Comparison of ENCODE assay signal across 17 mouse cellular contexts in the genomic region with DNA sequence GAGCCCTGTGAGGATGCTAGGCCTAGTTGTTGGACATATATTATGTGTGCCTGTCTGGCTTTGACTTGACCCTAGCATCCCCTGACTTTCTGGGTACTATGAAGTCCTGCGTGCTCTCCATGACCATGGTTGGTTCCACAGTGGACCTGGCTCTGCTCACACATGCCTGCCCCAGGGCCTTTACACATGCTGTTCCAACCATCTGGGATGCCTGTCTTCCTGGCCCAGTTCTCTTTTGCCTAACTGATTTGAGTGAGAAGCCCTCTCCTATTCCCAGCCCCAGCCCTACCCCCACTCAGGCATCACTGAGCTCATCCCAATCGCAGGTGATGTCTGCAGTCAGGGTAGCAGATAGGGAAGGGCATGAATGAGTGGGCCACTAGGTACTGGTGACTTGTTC. TPM values are rescaled to one million over a fixed set of nuclear protein-coding genes. Genes with fewer than 3 reads are reported as not detected.
"Had no signal": no experiment of that assay in that cellular context is flagged by ENCODE, and none has a peak within 500 bp of the region (broad histone marks: within the 10 kb centered on the region; RNA-seq: fewer than 3 reads in every experiment).

No protein-coding gene starts in this region.

- H3K4me2 ChIP-seq: limb, embryonic 12.5 days; liver, embryonic 13.5 days; lung, embryonic 15.5 days; midbrain, embryonic 13.5 days had no signal

- H3K36me3 ChIP-seq: limb, embryonic 12.5 days; liver, embryonic 13.5 days; lung, embryonic 15.5 days; midbrain, embryonic 13.5 days had no signal

- ATAC-seq: liver, postnatal 0 days; midbrain, embryonic 13.5 days had no signal

- H3K9ac ChIP-seq: liver, embryonic 13.5 days; liver, postnatal 0 days; lung, embryonic 15.5 days; midbrain, embryonic 13.5 days had no signal

- H3K4me3 ChIP-seq: limb, embryonic 12.5 days; liver, embryonic 13.5 days; lung, embryonic 15.5 days; megakaryocyte, embryonic 14.5 days; midbrain, embryonic 13.5 days had no signal

- H3K9me3 ChIP-seq: limb, embryonic 12.5 days; liver, embryonic 13.5 days; lung, embryonic 15.5 days; megakaryocyte, embryonic 14.5 days; midbrain, embryonic 13.5 days had no signal

- H3K27ac ChIP-seq: limb, embryonic 12.5 days; liver, embryonic 13.5 days; lung, embryonic 15.5 days; macrophage; midbrain, embryonic 13.5 days had no signal

- DNase-seq: kidney, postnatal 10 days; kidney, postnatal 4 days; liver; liver, embryonic 13.5 days; liver, postnatal 0 days; lung, postnatal 14 days; right cerebral cortex, postnatal 25 days; thymus, postnatal 4 days had no signal

RNA-seq across cellular contexts. Expression of a gene that starts 5.3 kb away (rescaled TPM):
- polyA plus RNA-seq: macrophage had no signal

RNA-seq across cellular contexts. Expression of a gene that starts 19.8 kb away (rescaled TPM):
- total RNA-seq: left cerebral cortex, postnatal 36 days had no signal
- polyA plus RNA-seq: kidney, embryonic 14.5 days; limb, embryonic 12.5 days; liver, embryonic 13.5 days; liver, postnatal 0 days; macrophage; midbrain, embryonic 13.5 days; small intestine, adult 2 months; stomach, embryonic 16.5 days had no signal
